Mouse (Mus musculus) G1E (cell line): ENCODE data around the gene Rbm45.

Experiments used
- CTCF ChIP-seq: IDR thresholded peaks from 2 replicates; pipeline ENCODE4 v1.5.1; 2012; ENCODE audit warnings: low read depth, low read length, inconsistent platforms, mixed read lengths
- GATA1 ChIP-seq: IDR thresholded peaks from 2 replicates; pipeline ENCODE4 v1.6.1; 2012; ENCODE audit warnings: borderline replicate concordance, low read length, inconsistent platforms, mixed read lengths

DNA sequence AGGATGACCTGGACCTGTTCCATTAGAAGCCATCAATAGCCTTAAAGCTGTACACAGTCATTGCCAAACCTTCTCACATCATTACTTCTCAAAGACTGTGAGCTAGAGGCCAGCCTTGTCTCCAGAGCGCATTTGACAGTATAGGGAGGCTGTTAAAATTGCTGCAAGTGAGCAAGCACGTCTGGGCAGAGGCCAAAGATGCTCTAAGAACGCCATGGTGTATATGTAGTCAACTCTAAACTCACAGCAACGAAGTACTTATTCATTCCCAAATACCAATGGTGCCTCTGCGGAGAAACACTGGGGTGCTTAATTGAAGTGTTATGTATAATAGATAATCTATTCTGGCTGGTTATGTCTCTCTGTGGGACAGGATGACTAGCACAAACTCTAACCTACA lies 45.3 kb upstream of the Rbm45 start:
- no peak for TF ChIP-seq CTCF
- no peak for TF ChIP-seq GATA1
